In the genomic region with DNA sequence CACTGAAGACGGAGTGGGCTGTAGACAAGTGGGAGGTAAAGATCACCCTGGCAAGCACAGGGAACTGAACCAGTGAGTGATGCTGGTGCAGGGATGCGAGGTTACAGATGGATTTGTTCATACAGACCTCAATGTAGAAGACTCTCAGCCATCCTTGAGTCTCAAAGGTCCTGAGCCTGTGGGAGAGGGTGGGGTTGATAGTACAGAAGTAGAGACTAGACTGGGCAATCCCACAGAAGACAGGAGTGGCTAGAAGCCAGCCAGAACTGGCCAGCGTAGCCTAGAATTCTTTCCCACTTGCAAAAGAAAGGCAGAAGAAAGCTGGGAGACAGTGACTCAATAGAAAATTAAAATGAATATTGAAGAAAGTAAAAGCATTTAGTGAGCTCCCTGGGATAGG, we compare ENCODE assay signal across 11 mouse cellular contexts.
"Had no signal": no experiment of that assay in that cellular context is flagged by ENCODE, and none has a peak within 500 bp of the region (broad histone marks: within the 10 kb centered on the region; RNA-seq: fewer than 3 reads in every experiment).

No protein-coding gene starts in this region.

- H3K36me3 ChIP-seq: liver, embryonic 13.5 days; midbrain, embryonic 13.5 days had no signal

- H3K9ac ChIP-seq: liver, embryonic 13.5 days; midbrain, embryonic 13.5 days had no signal

- H3K27ac ChIP-seq: kidney, postnatal 0 days; layer of hippocampus, adult 2 months; liver, embryonic 13.5 days; macrophage; midbrain, embryonic 13.5 days had no signal

- H3K27me3 ChIP-seq: liver, embryonic 13.5 days; midbrain, embryonic 13.5 days had no signal

- DNase-seq: kidney, adult 2 months; kidney, postnatal 25 days; layer of hippocampus, adult 9-11 months; liver, embryonic 13.5 days; lung, adult 2 months; thymus, adult 18-20 months; thymus, postnatal 4 days had no signal

- H3K4me3 ChIP-seq: layer of hippocampus, adult 2 months; liver, embryonic 13.5 days; midbrain, embryonic 13.5 days had no signal

- H3K4me2 ChIP-seq: liver, embryonic 13.5 days; midbrain, embryonic 13.5 days had no signal

- ATAC-seq: midbrain, embryonic 13.5 days had no signal

- H3K9me3 ChIP-seq: liver, embryonic 13.5 days; midbrain, embryonic 13.5 days had no signal

- H3K4me1 ChIP-seq: liver, embryonic 13.5 days had no signal
